Mouse (Mus musculus): ENCODE results near the gene Flvcr1. TPM values are rescaled to one million over a fixed set of nuclear protein-coding genes. Genes with fewer than 3 reads are reported as not detected.

The Flvcr1 gene
- total RNA-seq, 2 experiments from 2014 or later: 6.4 to 7.0 TPM

Other genes starting within 250 kb of the Flvcr1 start
- gene Rps6kc1, start 114.4 kb downstream of the Flvcr1 start, total RNA-seq (2021): 10 to 100 TPM; 16.3 to 19.2 TPM
- gene Angel2, start 101.0 kb downstream of the Flvcr1 start, total RNA-seq (2021): 10 to 100 TPM; 30.1 to 33.0 TPM
- gene Vash2, start 46.9 kb downstream of the Flvcr1 start, total RNA-seq (2021): 1 to 10 TPM; 1.4 to 1.7 TPM
- not detected for gene Spata45, start 10.5 kb upstream of the Flvcr1 start, total RNA-seq (2021)
- 10 to 100 TPM; 14.4 to 20.7 TPM for gene Tatdn3, start 36.8 kb upstream of the Flvcr1 start, total RNA-seq (2021)
- 1 to 10 TPM in 1 of 2 experiments, under 1 TPM in 1; 0.65 to 1.4 TPM for gene Nsl1, start 36.9 kb upstream of the Flvcr1 start, total RNA-seq (2021)
- not detected for gene Batf3, start 71.7 kb upstream of the Flvcr1 start, total RNA-seq (2021)
- gene Fam71a, start 138.7 kb upstream of the Flvcr1 start, total RNA-seq (2021): not detected
- 1 to 10 TPM; 4.5 to 9.5 TPM for gene Atf3, start 191.9 kb upstream of the Flvcr1 start, total RNA-seq (2021)

All from heart, postnatal 14 days (tissue).